Mouse (Mus musculus) small intestine, adult 2 months (tissue): ENCODE data around the gene Gm9903. TPM values are rescaled to one million over a fixed set of nuclear protein-coding genes. Genes with fewer than 3 reads are reported as not detected.

Source experiments
- H3K27ac ChIP-seq: fragments of 200-500 bp; 2 replicates; pipeline ENCODE4 v1.5.1; 2012; ENCODE audit warnings: low read depth, low read length, control low read depth, inconsistent platforms; ENCODE audit not compliant: insufficient read depth
- H3K27me3 ChIP-seq: fragments of 200-500 bp; 2 replicates; pipeline ENCODE4 v1.6.1; 2012; ENCODE audit warnings: mild to moderate bottlenecking, moderate library complexity, low read length, inconsistent platforms; ENCODE audit not compliant: control insufficient read depth, insufficient read depth
- H3K36me3 ChIP-seq: fragments of 200-500 bp; 2 replicates; pipeline ENCODE4 v1.6.1; 2012; ENCODE audit warnings: mild to moderate bottlenecking, low read length, control low read depth, inconsistent platforms; ENCODE audit not compliant: control insufficient read depth, insufficient read depth
- H3K4me1 ChIP-seq: fragments of 200-500 bp; 2 replicates; pipeline ENCODE4 v1.6.1; 2012; ENCODE audit warnings: low read length, inconsistent platforms, mixed read lengths; ENCODE audit not compliant: control insufficient read depth, insufficient read depth, insufficient read length
- H3K4me3 ChIP-seq: fragments of 200-500 bp; 2 replicates; pipeline ENCODE4 v1.5.1; 2012; ENCODE audit warnings: low read depth, mild to moderate bottlenecking, control low read depth, inconsistent platforms, low read length, moderate library complexity
- CTCF ChIP-seq: fragments of 200-500 bp; IDR thresholded peaks from 2 replicates; pipeline ENCODE4 v1.5.1; 2012; ENCODE audit warnings: low read depth, mild to moderate bottlenecking, control low read depth, inconsistent platforms, low read length, moderate library complexity, mixed read lengths; ENCODE audit not compliant: insufficient replicate concordance, insufficient read length; ENCODE audit errors: extremely low read depth
- POLR2A ChIP-seq: fragments of 200-500 bp; IDR thresholded peaks from 2 replicates; pipeline ENCODE4 v1.6.1; 2012; ENCODE audit warnings: low read depth, mild to moderate bottlenecking, control low read depth, inconsistent platforms, low read length, moderate library complexity
- WGBS: fragments of 180-500 bp; shearing (Covaris S2); methylation state at CpG from one replicate; pipeline ENCODE4 v1.1.7; 2018; 5-methylcytosine and 5-hydroxymethylcytosine counted together
- polyA plus RNA-seq: library from polyadenylated mRNA; depleted of rRNA; stranded (reverse); fragments of >200 nt; gene quantifications from 2 replicates; pipeline ENCODE4 v1.2.3, GENCODE M21; 2012; rRNA removed

Gene Gm9903
- polyA plus RNA-seq, 1 experiment, result 0.27 TPM

- Histone ChIP-seq H3K27me3 (no peaks in the 10 kb centered on the region), H3K27ac (no peak overlapping the region), H3K4me3 (no peak overlapping the region), H3K36me3 (peaks cover 12% of the 10 kb centered on the region; the same call in 1 of the 2 replicates), H3K4me1 (no peaks in the 10 kb centered on the region)
- WGBS, result 91% methylated on average over 3 of the region's 3 CpGs
- TF ChIP-seq POLR2A (no peak), CTCF (no peak)
Observed at GRCm38 (mm10) chr5:33674439-33674838, 44.7 kb downstream of the Gm9903 start.

DNA sequence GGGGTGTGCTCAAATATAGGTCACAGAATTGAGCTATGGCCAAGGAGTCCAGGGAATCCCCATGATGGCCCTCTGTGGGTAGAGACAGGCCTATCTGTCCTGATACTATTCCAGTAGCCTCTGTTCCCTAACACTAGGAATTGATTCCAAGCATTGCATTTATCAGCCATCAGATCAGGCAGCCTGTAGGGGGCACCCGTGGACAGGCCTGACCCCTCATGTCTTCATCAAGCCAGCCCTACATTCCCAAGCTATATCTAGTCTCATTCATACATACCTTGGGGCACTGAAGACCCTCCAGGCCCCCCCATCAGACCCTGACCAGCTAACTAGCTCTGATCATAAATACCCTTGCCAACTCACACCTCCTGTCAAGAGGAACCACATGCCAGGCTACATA, 46.2 kb downstream of the Gm9903 start:
- TF ChIP-seq CTCF (peak; percentile 62; the same call in 1 of the 2 replicates), POLR2A (no peak)
- no peak overlapping the region for H3K27ac ChIP-seq
- 0% methylated on average over 1 of the region's 1 CpGs for WGBS
- H3K4me3 ChIP-seq, result no peak overlapping the region
- H3K36me3 ChIP-seq, result peaks cover 5% of the 10 kb centered on the region; the same call in 1 of the 2 replicates
- H3K4me1 ChIP-seq, result no peaks in the 10 kb centered on the region
- no peaks in the 10 kb centered on the region for H3K27me3 ChIP-seq

DNA sequence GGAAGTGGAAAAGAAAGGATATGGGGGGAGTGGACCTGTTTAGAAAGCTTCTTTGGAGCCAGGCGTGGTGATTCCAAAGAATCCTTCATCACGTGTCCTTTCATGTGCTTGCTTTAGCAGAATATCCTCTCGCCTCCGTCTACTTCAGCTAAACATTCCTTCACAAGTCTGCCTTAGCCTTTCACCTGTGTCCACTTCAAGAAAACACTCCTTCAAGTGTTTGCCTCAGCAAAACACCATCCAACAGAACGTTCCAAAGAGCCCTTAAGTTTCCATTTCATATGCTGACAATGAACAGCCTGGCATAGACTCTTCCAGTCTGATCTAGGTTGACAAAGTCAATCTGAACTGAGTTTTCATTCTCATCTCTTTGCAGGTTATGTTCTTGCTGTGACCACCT, 48.5 kb downstream of the Gm9903 start:
- WGBS, result 81% methylated on average over 5 of the region's 5 CpGs
- Histone ChIP-seq H3K4me3 (no peak overlapping the region), H3K4me1 (no peaks in the 10 kb centered on the region), H3K27ac (no peak overlapping the region), H3K27me3 (no peaks in the 10 kb centered on the region), H3K36me3 (no peaks in the 10 kb centered on the region)
- no peak for TF ChIP-seq POLR2A
- TF ChIP-seq CTCF, result no peak

GRCm38 (mm10) chr5:33681044-33681443, 51.3 kb downstream of the Gm9903 start:
- H3K27ac ChIP-seq, result no peak overlapping the region
- H3K4me3 ChIP-seq, result no peak overlapping the region
- WGBS, result 44% methylated on average over 3 of the region's 3 CpGs
- no peaks in the 10 kb centered on the region for H3K27me3 ChIP-seq
- TF ChIP-seq CTCF (no peak), POLR2A (no peak)
- H3K4me1 ChIP-seq, result no peaks in the 10 kb centered on the region
- no peaks in the 10 kb centered on the region for H3K36me3 ChIP-seq

Other genes with a start within 250 kb of the Gm9903 start
- gene Nkx1-1, start 195.9 kb upstream of the Gm9903 start, polyA plus RNA-seq, result not detected in 2 replicates
- 58.1 and 60.2 TPM in 2 replicates for gene Fam53a, start 290 bp upstream of the Gm9903 start, polyA plus RNA-seq
- gene Slbp, start 22.6 kb downstream of the Gm9903 start, polyA plus RNA-seq, result 16.7 and 25.4 TPM in 2 replicates
- gene Tacc3, start 28.2 kb downstream of the Gm9903 start, polyA plus RNA-seq, result 4.0 and 7.7 TPM in 2 replicates
- 25.6 and 34.8 TPM in 2 replicates for gene Tmem129, start 28.5 kb downstream of the Gm9903 start, polyA plus RNA-seq
- 18.7 and 35.2 TPM in 2 replicates for gene Fgfr3, start 91.7 kb downstream of the Gm9903 start, polyA plus RNA-seq
- gene Letm1, start 152.9 kb downstream of the Gm9903 start, polyA plus RNA-seq, result 64.4 and 127 TPM in 2 replicates
- gene Nsd2, start 190.8 kb downstream of the Gm9903 start, polyA plus RNA-seq, result 1.8 and 5.8 TPM in 2 replicates